Comparison of ENCODE assay signal across 23 mouse cellular contexts in the genomic region with DNA sequence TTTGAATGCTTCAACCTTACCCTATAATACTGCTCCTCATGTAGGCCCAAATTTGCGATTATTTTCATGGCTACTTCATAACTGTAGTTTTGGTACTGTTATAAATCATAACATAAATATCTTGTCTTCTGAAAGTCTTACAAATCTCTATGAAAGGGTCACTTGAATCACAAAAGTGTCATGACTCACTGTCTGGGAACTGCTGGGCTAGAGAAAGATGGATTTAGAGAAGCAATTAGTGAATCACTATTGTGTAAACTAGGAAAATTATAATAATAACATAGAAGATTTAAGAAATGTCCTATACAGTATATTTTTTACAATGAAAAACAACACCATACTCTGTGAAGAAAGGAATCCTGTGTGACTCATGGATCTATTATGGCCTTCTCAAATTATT.
"Had no signal": no experiment of that assay in that cellular context is flagged by ENCODE, and none has a peak within 500 bp of the region (broad histone marks: within the 10 kb centered on the region; RNA-seq: fewer than 3 reads in every experiment).

No protein-coding gene starts in this region.

- H3K27me3 ChIP-seq: heart, embryonic 12.5 days; hindbrain, embryonic 13.5 days; hindbrain, embryonic 15.5 days; limb, embryonic 12.5 days; liver, embryonic 13.5 days; liver, embryonic 15.5 days had no signal

- H3K4me3 ChIP-seq: gastrocnemius, adult 2 months; heart, embryonic 10.5 days; heart, embryonic 12.5 days; hindbrain, embryonic 13.5 days; hindbrain, embryonic 15.5 days; limb, embryonic 10.5 days; limb, embryonic 12.5 days; liver, embryonic 13.5 days; liver, embryonic 15.5 days had no signal

- DNase-seq: gastrocnemius, adult 2 months; gastrocnemius, postnatal 10 days; gastrocnemius, postnatal 25 days; heart, adult 18-20 months; heart, postnatal 14 days; heart, postnatal 36 days; kidney, adult 18-20 months; kidney, adult 8-10 months; kidney, postnatal 10 days; kidney, postnatal 25 days; kidney, postnatal 4 days; layer of hippocampus, adult 9-11 months; layer of hippocampus, postnatal 36 days; liver; liver, embryonic 13.5 days had no signal

- H3K36me3 ChIP-seq: heart, embryonic 10.5 days; heart, embryonic 12.5 days; hindbrain, embryonic 13.5 days; hindbrain, embryonic 15.5 days; limb, embryonic 10.5 days; limb, embryonic 12.5 days; liver, embryonic 13.5 days; liver, embryonic 15.5 days had no signal

- H3K4me2 ChIP-seq: heart, embryonic 12.5 days; hindbrain, embryonic 13.5 days; hindbrain, embryonic 15.5 days; limb, embryonic 12.5 days; liver, embryonic 11.5 days; liver, embryonic 13.5 days; liver, embryonic 15.5 days had no signal
